Mouse (Mus musculus): ENCODE measurements at regions not wholly inside any gene's neighbourhood (a gene's known extent, or its start where the extent isn't known, plus 50 kb on each side); places are given as distances from the start of the nearest gene placed in this dataset.
"Not testable (repeated sequence)": the region's sequence is repeated elsewhere in the genome, so short reads cannot be mapped to it uniquely, and the experiment has no call there.

DNA sequence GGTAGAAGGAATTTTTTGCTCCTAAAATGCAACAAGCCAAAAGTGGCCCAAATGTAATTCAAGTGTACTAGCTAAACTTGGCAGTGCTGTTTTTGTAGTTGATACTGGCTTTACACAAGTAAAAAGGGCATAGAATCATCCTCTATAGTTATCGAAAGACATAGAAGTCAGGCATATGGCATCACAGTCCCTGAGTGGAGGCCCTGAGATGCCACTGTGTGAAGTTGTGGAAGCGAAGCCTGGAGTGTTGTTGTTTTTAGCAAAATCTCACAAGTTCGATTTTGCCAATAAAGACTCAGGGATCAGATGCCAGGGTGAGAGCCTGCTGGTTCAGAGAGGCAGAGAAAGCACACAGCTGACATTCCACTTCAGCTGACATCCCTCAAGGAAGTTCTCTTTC is 121.6 kb upstream of the C9orf72 start:
- DNase-seq (ENCODE audit: low spot score) = no peak

DNA sequence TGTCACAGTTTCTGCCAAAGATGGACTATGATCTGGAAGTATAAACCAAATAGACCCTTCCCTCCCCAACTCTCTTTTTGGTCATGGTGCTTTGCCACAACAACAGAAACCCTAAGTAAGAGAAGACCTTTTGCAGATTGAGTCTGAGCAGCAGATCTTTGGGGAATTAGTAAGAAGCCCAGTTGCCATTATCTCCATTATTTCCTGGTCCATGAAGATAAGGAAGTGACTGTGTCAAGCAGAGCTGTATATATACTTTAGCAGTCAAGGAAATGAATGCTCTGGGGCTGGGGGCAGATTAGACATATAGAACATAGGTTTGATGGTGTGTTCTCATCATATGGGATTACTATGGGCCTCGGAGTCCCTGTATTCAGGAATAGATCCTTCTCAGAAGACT is 117.8 kb upstream of the C9orf72 start:
- DNase-seq (ENCODE audit: low spot score) = no peak

DNA sequence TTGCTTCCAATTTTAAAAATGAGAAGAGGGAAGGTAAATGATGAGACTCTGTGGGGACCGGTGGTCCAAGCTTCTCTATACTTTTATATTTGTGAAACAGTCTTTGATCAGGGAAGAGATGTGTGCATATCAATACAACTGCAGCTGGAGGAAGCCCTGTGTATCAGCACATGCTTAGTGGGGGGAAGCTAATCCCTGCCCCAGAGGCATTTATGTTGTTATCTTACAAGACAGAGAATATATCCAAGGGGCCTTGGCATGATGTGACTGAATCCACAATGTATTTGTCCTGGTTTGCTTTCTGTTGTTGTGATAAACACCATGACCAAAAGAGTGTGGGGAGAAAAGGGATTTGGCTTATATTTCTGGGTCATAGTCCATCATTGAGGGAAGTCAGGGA is 105.2 kb upstream of the C9orf72 start:
- DNase-seq (ENCODE audit: low spot score) = no peak

DNA sequence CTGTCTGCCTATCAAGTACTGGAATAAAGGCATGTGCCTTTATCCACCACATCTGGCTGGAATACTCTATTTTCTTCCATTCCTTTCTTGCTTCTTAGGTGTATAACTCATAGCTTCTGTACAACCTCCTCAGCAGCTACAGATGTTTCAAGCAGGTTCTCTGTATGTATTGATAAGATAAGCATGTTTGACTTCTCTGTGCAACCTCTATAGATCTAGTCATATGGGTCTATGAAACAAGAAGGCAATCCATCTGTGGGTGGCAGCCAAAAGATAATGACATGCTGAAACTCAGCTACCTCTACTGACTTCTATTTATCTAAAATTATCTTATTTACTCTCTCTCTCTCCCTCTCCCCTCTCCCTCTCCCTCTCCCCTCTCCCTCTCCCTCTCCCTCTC is 99.3 kb upstream of the C9orf72 start:
- no peak for DNase-seq (ENCODE audit: low spot score)

DNA sequence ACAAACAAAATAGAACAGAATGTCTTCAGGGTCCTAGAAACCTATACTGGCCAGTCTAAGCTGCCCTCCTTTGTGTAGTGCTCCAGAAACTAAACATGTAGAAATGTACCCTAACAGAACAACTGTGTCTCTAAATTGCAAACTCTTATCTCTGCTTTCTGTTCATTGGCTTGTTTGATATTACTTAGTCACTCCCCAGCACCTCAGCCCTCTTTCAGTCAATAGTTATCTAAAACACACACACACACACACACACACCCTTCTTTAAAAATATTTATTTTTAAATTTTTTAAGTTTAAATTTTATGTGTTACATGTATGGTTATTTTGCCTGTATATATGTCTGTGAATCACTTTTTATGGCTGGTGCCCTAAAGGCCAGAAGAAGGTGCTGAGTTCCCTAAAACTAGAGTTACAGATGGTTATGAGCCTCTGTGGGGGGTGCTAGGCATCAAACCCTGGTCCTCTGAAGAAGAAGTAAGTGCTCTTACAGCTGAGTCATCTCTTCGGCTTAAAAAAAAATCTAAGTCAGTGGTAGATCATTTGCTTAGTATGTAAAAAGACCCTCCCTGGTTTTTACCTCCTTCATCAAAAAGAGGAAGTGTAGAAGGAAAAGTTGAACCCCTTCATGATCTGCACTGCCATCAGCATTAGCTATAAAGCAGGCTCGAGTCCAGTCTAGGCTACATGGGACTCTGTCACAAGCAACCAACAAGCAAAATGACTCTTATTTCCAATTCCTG is 96.6 kb upstream of the C9orf72 start:
- no peak for DNase-seq (ENCODE audit: low spot score)

DNA sequence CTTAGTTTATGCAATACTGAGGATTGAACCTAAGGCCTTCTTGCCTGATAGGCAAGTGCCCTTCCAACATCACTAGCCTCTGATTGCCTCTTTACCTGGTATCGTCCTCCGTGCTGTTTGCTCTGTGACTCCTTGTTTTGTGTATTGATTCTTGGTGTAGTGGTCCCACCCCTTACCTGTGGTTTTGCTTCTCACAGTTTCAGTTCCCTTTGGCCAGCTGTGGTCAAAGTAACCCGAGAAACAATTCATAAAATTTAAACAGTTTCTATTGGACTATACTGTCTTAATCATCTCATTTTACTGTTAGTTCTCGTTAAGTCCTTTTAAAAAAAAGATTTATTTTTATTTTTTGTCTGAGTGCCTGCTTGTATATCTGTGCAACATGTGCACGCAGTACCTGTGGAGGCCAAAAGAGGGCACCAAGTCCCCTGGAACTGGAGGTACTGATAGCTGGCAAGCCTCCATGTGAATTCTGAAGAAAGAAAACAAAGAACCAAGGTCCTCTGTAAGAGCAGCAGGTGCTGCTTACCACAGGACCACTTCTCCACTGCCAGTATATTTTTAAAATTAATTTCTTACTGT is 84.5 kb upstream of the C9orf72 start:
- DNase-seq (ENCODE audit: low spot score) = no peak

DNA sequence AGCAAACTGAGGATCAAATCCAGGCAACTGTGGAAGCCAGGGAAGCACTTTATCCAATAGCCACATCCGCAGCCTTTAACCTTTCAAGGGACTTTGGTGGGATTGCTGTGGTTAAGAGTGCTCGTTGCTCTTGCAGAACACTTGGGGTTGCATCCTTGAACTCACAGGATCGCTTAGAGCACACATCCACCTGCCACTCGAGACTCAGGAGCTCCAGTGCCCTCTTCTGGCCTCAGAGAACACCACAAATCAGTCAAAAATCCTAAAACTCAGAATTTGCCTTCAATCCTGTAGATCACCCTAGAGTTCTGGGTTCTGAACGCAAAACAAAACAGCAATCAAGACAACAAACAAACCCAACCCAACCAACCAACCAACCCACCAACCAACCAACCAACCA is 82.2 kb upstream of the C9orf72 start:
- no peak for DNase-seq (ENCODE audit: low spot score)

DNA sequence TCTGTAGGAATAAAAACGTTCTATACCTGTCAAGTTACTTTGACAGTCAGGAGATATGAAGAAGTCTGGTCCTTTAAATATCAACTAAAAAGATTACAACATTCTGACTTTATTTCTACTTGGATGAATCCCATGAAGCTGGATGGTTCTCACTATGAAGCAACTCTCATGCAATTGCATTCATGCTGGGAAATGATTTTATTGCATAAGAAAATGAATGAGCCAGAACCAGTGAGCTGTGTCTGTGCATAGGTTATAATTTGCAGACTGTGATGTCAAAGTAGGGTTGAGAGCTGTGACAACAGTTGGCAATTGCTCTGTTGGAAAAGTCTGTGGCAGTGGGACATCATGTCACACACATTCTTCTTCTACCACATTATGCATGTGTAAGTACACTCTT is 79.2 kb upstream of the C9orf72 start:
- DNase-seq (ENCODE audit: low spot score) = no peak

DNA sequence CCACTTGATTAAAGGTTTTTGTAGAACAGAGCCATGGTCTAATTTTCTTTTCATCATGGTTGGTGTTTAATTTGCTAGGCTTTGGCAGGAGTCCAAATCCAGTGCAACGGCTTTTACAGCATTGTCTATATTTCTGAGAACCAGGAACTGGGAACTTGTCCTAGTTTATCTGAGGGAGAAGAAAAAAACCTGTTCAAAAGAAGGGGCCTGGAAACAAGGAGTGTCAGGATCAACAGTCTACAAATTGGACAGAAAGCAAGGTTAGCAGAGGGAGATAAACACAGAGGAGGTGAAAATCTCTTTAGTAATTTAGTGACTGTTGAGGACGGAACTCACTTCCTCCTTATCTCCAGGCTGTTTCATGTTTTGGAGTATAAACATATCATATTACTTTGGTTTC is 74.9 kb upstream of the C9orf72 start:
- DNase-seq (ENCODE audit: low spot score) = no peak

DNA sequence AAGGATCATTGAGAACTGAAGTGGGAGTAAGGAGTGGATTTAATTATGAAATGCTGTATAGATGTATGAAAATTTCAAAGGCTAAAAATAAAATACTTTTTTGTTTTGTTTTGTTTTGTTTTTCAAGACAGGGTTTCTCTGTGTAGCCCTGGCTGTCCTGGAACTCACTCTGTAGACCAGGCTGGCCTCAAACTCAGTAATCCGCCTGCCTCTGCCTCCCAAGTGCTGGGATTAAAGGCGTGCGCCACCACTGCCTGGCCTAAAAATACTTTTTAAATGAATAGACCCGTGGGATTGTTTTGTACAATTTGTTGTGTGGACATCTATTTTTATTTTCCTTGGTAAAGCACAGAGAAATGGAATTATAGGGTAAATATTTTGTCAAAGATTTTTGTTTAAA is 74.4 kb upstream of the C9orf72 start:
- not testable (repeated sequence) for DNase-seq (ENCODE audit: low spot score)

DNA sequence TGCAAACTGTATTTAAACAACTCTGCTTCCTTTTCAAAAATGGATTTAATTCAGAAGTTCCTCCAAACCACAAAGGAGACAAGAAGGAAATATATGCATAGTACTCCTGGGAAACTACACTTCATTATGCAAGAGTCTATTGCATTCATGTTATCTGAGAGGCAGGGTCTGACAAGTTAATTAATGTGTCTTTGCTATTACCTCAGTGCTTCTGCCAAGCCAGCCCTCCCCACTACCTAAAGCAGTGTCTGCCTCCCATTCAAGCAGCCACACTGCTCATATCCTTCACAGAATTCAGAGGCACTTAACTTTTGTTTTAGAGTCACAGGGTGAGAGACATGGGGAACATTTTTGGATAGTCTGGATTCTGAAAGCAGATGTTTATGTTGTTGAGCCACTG is 58.6 kb upstream of the C9orf72 start:
- DNase-seq (ENCODE audit: low spot score) = no peak

Measured in heart, adult 8-10 months (tissue).